Mouse (Mus musculus): ENCODE measurements around the gene Dlgap1. TPM values are rescaled to one million over a fixed set of nuclear protein-coding genes. Genes with fewer than 3 reads are reported as not detected.

Gene Dlgap1
- polyA plus RNA-seq, 1 experiment from 2014 or later, result 0.08 TPM

DNA sequence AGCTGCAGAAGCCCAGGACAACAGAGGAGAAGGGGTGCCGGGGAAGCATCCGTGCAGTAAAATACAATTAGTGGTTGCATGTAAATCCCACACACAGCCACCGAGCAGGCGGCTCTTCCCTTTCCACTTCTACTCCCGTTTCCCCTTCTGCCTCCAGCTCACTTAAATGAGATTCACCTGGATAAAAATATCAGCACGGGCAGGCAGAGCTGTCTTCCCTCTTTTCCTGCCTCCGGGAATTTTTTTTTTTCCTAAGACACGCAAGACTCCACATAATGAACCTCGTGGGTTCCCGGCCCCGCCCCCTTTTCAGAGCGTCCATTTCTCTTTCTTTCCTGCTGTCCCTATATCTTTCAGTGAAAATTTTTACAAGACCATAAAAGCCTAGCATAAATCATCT, 548.5 kb downstream of the Dlgap1 start:
- no peak overlapping the region for H3K27ac ChIP-seq
- 0 out of 2 replicates have a peak, but pooled peaks cover 13% of the 10 kb centered on the region for H3K9me3 ChIP-seq (replicated peaks)
- no peak overlapping the region for H3K4me3 ChIP-seq
- H3K36me3 ChIP-seq, result no peaks in the 10 kb centered on the region
- no peak overlapping the region for H3K4me2 ChIP-seq
- ATAC-seq, result no peak
- no peaks in the 10 kb centered on the region for H3K27me3 ChIP-seq (replicated peaks)
- no peak overlapping the region for H3K9ac ChIP-seq
- 75% methylated on average over 12 of the region's 12 CpGs for WGBS (ENCODE audit: insufficient replicate concordance)
- H3K4me1 ChIP-seq, result no peaks in the 10 kb centered on the region

DNA sequence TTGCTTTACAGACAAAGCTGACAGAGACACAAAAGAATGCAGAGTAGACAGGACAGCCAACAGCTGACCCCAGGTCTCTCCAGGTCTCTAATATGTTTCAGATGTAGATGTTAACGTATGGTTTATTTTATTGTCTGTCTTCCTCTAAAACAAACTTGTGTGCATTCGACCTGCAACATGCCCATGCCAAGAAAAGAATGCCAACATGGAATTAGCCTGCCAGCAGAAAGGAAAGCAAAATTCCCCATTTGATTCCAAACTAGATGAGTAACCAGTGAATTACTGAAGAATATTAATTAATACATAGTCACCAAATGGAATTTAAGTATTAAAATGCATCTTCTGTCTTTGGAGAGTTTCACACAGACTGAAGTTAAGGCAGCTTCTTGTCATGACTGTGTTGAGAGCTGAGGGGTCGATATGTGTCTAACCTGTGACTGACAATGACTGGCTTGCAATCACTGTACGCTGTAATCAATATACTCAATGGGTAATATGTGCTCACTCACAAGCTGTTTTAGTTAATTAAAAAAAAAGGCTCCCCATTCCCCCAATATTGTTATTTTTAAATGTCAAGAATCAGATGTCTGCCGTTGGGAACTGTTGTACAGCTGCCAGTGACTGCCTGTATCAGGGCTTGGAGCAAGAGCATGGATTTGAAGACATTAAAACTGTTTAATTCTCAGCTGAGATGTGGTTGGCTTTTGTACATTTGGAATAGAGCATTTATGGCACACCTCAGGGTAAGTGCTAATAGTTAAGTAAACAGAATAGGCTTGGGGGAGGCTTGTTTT, 552.4 kb downstream of the Dlgap1 start:
- Histone ChIP-seq H3K36me3 (no peaks in the 10 kb centered on the region), H3K9me3 (replicated peaks) (0 out of 2 replicates have a peak, but pooled peaks cover 7% of the 10 kb centered on the region), H3K27ac (no peak overlapping the region), H3K27me3 (replicated peaks) (no peaks in the 10 kb centered on the region), H3K4me3 (no peak overlapping the region), H3K4me2 (no peak overlapping the region), H3K9ac (no peak overlapping the region), H3K4me1 (no peaks in the 10 kb centered on the region)
- WGBS (ENCODE audit: insufficient replicate concordance), result 54% methylated on average over 5 of the region's 5 CpGs
- ATAC-seq, result no peak

DNA sequence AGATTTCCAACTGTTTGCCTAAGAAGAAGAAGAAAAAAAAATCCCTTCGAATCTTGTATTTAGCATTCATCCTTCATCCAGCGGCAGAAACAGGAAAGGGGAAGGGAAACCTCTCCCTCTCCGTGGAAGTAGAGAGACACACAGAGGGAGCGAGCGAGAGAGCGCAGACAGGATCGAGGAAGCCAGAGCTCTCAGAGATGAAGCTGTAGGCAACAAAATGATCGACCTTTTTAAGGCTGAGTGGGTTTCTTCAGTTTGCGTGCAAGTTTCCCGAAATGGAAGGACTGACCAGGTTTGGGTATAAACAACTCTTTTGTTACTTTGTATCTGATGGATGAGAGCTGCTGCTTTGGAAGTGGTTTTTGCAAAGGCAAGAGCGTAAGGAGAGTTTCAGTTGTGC, 553.1 kb downstream of the Dlgap1 start:
- Histone ChIP-seq H3K27ac (no peak overlapping the region), H3K4me1 (no peaks in the 10 kb centered on the region), H3K4me2 (no peak overlapping the region), H3K9ac (no peak overlapping the region), H3K9me3 (replicated peaks) (0 out of 2 replicates have a peak, but pooled peaks cover 2% of the 10 kb centered on the region), H3K36me3 (no peaks in the 10 kb centered on the region), H3K4me3 (no peak overlapping the region), H3K27me3 (replicated peaks) (no peaks in the 10 kb centered on the region)
- WGBS (ENCODE audit: insufficient replicate concordance), result 42% methylated on average over 11 of the region's 11 CpGs
- no peak for ATAC-seq

DNA sequence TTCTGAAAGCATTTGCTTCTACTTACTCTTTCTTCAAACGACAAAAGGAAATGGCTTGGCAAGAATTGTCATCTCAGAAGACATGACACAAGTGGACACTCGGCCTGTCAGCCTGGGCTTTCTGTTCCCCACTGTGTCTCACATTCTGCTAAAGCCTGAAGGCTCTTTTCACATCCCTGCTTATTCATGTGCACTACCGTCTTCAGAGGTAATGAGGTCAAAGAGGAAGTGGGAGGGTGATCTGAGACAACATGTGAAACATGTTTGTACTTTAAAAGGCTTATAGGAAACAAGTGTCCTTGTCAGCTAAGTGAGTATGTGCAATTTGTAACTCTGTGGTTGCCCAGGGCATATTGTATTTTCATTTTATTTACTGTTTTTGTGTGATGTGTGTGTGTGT, 557.1 kb downstream of the Dlgap1 start:
- ATAC-seq, result no peak
- no peaks in the 10 kb centered on the region for H3K4me1 ChIP-seq
- no peak overlapping the region for H3K4me2 ChIP-seq
- WGBS (ENCODE audit: insufficient replicate concordance), result 40% methylated on average over 3 of the region's 3 CpGs
- no peaks in the 10 kb centered on the region for H3K9me3 ChIP-seq (replicated peaks)
- H3K9ac ChIP-seq, result no peak overlapping the region
- no peaks in the 10 kb centered on the region for H3K36me3 ChIP-seq
- H3K27ac ChIP-seq, result no peak overlapping the region
- H3K27me3 ChIP-seq (replicated peaks), result no peaks in the 10 kb centered on the region
- H3K4me3 ChIP-seq, result no peak overlapping the region

DNA sequence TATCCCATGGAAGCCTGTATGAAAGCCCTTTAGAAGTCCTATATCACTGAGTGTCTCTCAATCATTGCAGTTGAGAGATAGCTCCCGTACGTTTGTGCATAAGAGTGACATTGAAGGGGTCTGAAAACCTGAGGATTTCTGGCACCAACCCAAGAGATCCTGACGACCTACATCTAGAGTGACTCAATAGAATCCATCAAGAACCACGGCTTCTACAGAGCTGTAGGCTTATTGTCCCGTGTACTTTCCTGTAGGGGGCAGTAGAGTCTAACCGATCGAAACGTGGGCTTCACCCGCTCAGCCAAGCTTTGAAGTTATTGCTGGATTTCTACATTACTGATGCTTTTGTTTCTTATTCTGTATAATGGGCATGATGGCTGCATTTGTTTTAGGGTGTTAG, 558.2 kb downstream of the Dlgap1 start:
- Histone ChIP-seq H3K27ac (no peak overlapping the region), H3K9ac (no peak overlapping the region), H3K9me3 (replicated peaks) (no peaks in the 10 kb centered on the region), H3K4me3 (no peak overlapping the region), H3K27me3 (replicated peaks) (no peaks in the 10 kb centered on the region), H3K36me3 (no peaks in the 10 kb centered on the region), H3K4me1 (no peaks in the 10 kb centered on the region), H3K4me2 (no peak overlapping the region)
- no peak for ATAC-seq
- WGBS (ENCODE audit: insufficient replicate concordance), result 23% methylated on average over 9 of the region's 9 CpGs

DNA sequence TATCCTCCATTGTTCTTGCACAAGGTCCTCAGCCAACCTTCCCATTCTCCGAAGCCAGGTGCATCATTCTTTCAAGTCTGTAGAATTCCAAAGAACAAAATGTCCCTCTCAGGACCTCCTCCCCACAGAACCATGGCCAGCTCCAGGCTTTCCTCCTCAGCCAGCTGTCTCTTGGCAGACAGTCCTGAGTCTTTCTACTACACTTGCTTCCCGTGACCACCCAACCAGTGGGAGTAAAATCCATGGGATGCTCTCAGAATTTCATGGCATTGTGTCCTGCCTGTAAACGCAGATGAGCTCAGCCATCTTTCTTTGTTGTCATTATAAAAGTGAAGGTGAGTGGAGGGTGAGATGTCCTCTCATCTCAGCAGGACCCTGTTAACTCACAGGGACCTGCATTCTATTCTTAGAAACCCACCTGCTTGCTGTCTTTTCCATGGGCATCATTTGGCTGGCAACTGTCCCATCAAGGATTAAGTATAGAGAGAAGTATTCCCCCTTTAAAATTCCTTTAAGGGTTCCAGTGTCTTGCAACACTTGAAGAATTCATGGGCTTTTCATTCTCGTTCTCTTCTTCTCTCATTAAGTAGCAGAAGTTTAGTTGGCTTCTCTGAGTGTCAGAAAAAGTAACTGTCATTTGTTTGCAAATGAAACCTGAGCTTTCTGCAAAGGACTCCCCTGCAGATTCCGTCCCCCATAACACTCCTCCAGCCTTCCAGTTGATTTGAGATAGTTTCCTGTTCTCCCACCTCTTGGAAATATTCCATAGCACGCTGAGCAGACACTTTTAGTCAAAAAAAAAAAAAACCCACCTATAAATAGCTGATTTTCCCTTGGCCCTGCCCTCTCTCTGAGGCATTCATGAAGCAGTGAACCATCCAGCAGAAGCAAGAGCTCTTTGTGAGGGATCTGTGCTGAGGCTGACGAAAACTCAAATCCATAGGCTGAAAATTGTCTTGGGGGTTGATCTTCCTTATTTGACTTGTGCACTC, 559.6 kb downstream of the Dlgap1 start:
- Histone ChIP-seq H3K4me1 (no peaks in the 10 kb centered on the region), H3K4me3 (no peak overlapping the region), H3K9ac (no peak overlapping the region), H3K27ac (no peak overlapping the region), H3K27me3 (replicated peaks) (no peaks in the 10 kb centered on the region), H3K9me3 (replicated peaks) (no peaks in the 10 kb centered on the region), H3K36me3 (no peaks in the 10 kb centered on the region), H3K4me2 (no peak overlapping the region)
- ATAC-seq, result no peak
- WGBS (ENCODE audit: insufficient replicate concordance), result 38% methylated on average over 7 of the region's 7 CpGs

DNA sequence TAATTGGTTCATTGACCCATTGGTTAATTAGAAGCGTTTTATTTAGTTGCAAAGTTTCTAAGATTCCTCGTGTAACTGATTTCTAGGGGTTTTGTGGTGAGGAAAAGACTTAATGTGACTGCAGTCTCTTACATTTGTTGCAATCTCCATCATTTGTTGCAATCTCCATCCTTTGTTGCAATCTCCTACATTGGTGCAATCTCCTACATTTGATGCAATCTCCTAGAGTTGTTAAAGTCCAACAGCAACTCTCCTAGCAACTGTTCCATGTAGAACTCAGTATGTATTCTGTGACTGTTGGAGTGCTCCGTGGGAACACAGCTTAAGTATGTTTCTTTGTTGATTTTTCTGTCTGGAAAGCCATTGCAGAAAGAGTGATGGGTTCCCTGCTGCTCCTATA, 565.4 kb downstream of the Dlgap1 start:
- no peak for ATAC-seq
- Histone ChIP-seq H3K36me3 (no peaks in the 10 kb centered on the region), H3K27me3 (replicated peaks) (no peaks in the 10 kb centered on the region), H3K9me3 (replicated peaks) (no peaks in the 10 kb centered on the region), H3K9ac (no peak overlapping the region), H3K4me2 (no peak overlapping the region), H3K27ac (no peak overlapping the region), H3K4me3 (no peak overlapping the region), H3K4me1 (no peaks in the 10 kb centered on the region)
- WGBS (ENCODE audit: insufficient replicate concordance), result 55% methylated on average over 3 of the region's 3 CpGs

DNA sequence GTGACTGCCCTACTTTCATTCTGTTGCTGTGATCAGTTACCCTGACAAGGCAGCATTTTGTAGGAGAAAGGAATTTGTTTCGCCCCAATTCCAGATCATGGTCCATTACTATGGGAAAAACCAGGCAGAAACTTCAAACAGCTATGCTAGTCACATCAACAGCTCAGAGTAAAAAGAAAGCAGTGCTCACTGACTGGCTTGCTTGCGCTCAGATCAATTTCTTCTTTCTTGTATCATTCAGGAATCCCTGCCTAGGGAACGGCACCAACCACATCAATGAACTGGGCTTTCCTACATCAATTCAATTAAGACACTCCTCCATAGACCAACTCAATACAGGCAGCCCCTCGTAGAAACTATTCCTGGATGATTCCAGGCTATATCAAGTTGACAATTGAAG, 572.9 kb downstream of the Dlgap1 start:
- Histone ChIP-seq H3K4me1 (no peaks in the 10 kb centered on the region), H3K36me3 (no peaks in the 10 kb centered on the region), H3K4me2 (no peak overlapping the region), H3K4me3 (no peak overlapping the region), H3K9me3 (replicated peaks) (no peaks in the 10 kb centered on the region), H3K9ac (no peak overlapping the region), H3K27me3 (replicated peaks) (no peaks in the 10 kb centered on the region), H3K27ac (no peak overlapping the region)
- ATAC-seq, result no peak
- WGBS (ENCODE audit: insufficient replicate concordance), result 72% methylated on average over 4 of the region's 4 CpGs

DNA sequence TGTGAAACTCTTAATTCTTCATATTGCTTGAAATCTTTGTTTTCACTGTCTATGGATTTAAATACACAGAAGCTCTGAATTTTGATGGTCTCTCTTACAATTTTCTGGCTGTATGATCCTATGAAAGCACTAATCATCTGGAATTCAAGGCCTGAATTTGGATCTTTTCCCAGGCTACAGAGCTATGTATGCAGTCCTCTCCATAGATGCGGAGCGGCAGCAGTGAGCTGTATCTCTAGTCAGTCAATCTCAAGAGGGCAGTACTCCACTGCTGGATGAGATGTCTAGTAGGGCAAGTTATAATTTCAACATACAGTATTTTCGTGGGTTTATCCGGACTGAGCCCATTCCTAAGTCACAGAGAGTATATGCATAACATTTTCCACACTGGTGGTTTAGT, 581.9 kb downstream of the Dlgap1 start:
- Histone ChIP-seq H3K36me3 (no peaks in the 10 kb centered on the region), H3K27me3 (replicated peaks) (no peaks in the 10 kb centered on the region), H3K27ac (no peak overlapping the region), H3K9me3 (replicated peaks) (no peaks in the 10 kb centered on the region), H3K4me3 (no peak overlapping the region), H3K4me2 (no peak overlapping the region), H3K4me1 (no peaks in the 10 kb centered on the region), H3K9ac (no peak overlapping the region)
- WGBS (ENCODE audit: insufficient replicate concordance), result 79% methylated on average over 4 of the region's 4 CpGs
- no peak for ATAC-seq

DNA sequence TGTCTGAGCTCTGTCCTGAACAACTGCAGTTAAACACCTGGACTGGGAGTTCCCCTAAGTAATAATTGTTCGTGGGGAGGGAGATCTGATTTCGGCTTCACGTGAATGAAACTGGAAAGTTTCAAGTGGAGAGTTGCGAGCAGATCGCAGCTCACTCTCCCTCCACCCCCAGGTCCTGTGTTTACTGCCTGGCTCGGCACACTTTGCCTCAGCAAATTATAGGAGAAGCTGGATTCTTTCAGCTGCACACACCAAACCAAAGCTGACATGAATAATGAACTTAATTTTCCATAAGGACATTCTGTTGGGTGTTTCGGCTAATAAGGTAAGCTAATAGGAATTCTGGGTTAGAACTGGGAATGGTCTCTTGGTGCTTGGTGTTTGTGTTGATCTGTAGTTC, 592.7 kb downstream of the Dlgap1 start:
- Histone ChIP-seq H3K9ac (no peak overlapping the region), H3K4me1 (no peaks in the 10 kb centered on the region), H3K36me3 (no peaks in the 10 kb centered on the region), H3K4me2 (no peak overlapping the region), H3K27me3 (replicated peaks) (no peaks in the 10 kb centered on the region), H3K9me3 (replicated peaks) (0 out of 2 replicates have a peak, but pooled peaks cover 3% of the 10 kb centered on the region), H3K27ac (no peak overlapping the region), H3K4me3 (no peak overlapping the region)
- ATAC-seq, result no peak
- WGBS (ENCODE audit: insufficient replicate concordance), result 62% methylated on average over 7 of the region's 7 CpGs

DNA sequence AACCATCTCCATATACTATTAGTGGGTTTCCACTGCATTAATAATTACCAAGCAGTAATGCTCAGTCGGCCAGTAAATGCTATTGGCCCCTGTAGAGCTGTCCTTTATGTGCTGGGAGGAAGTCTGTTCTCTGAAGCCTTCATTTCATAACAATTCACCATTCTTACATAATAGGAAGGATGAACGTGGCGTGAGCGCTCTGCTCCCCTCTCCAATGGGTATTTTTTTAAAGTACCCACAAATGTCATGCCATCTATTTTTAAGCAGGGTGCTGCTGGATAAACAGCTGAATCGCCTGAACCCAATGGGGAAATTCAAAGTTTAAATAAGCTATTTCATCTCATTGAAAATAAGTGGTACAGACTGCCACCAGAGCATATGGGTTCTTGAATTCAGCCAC, 602.0 kb downstream of the Dlgap1 start:
- 42% methylated on average over 5 of the region's 5 CpGs for WGBS (ENCODE audit: insufficient replicate concordance)
- Histone ChIP-seq H3K4me3 (no peak overlapping the region), H3K4me1 (no peaks in the 10 kb centered on the region), H3K36me3 (no peaks in the 10 kb centered on the region), H3K4me2 (no peak overlapping the region), H3K9me3 (replicated peaks) (no peaks in the 10 kb centered on the region), H3K27me3 (replicated peaks) (no peaks in the 10 kb centered on the region), H3K9ac (no peak overlapping the region), H3K27ac (no peak overlapping the region)
- no peak for ATAC-seq

DNA sequence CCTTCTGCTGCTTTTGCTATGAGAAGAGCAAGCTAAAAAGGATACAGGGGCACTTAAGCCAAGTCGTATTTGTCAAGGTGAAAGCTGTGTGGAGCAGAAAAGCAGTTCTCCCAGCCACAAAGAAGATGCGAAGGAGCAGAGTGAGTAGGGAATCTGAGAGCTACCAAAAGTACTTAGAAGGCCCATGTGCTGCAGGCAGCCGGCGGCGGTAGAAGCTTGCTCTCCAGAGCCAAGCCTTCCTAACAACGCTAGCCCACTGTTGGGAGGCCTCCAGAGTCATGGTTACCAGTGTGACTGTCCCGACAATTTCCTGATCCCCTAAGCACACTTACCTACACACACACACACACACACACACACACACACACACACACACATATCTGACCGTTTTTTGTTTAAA, 614.2 kb downstream of the Dlgap1 start:
- Histone ChIP-seq H3K36me3 (no peaks in the 10 kb centered on the region), H3K9me3 (replicated peaks) (no peaks in the 10 kb centered on the region), H3K27me3 (replicated peaks) (no peaks in the 10 kb centered on the region), H3K27ac (no peak overlapping the region), H3K9ac (no peak overlapping the region), H3K4me2 (no peak overlapping the region), H3K4me1 (no peaks in the 10 kb centered on the region), H3K4me3 (no peak overlapping the region)
- no peak for ATAC-seq
- 55% methylated on average over 8 of the region's 8 CpGs for WGBS (ENCODE audit: insufficient replicate concordance)
